Mouse (Mus musculus) left cerebral cortex, adult 9 months (tissue): ENCODE data around the gene Commd1.

Source experiments
- DNase-seq, 2 experiments: peaks; one replicate each; pipeline ENCODE4 v3.0.0; 2022; ENCODE audit warnings: low spot score in 2 of 2

Commd1 gene

GRCm38 (mm10) chr11:22889224-22889623 lies 93.0 kb downstream of the Commd1 start:
- DNase-seq: peak in 1 of 2 experiments; percentile 35

- DNase-seq: no peak
These were observed 95.2 kb downstream of the Commd1 start for GRCm38 (mm10) chr11:22886991-22887390.

- DNase-seq: no peak
These were observed 96.8 kb downstream of the Commd1 start for GRCm38 (mm10) chr11:22885350-22885749.

GRCm38 (mm10) chr11:22883676-22884075 lies 98.5 kb downstream of the Commd1 start:
- DNase-seq: no peak

GRCm38 (mm10) chr11:22882926-22883325 lies 99.3 kb downstream of the Commd1 start:
- DNase-seq: no peak

GRCm38 (mm10) chr11:22880383-22881172 lies 101.6 kb downstream of the Commd1 start:
- DNase-seq: no peak

- DNase-seq: no peak
These were observed 102.5 kb downstream of the Commd1 start for GRCm38 (mm10) chr11:22879645-22880044.

GRCm38 (mm10) chr11:22876680-22877330 lies 105.4 kb downstream of the Commd1 start:
- DNase-seq: no peak

- DNase-seq: no peak
These were observed 106.9 kb downstream of the Commd1 start for GRCm38 (mm10) chr11:22875279-22875678.

GRCm38 (mm10) chr11:22874747-22875146 lies 107.4 kb downstream of the Commd1 start:
- no peak for DNase-seq

- no peak for DNase-seq
These were observed 108.8 kb downstream of the Commd1 start for GRCm38 (mm10) chr11:22873383-22873782.

GRCm38 (mm10) chr11:22872307-22872680 lies 109.9 kb downstream of the Commd1 start:
- DNase-seq: no peak

- DNase-seq: no peak
These were observed 110.4 kb downstream of the Commd1 start for GRCm38 (mm10) chr11:22871628-22872306.

GRCm38 (mm10) chr11:22868582-22868981 lies 113.6 kb downstream of the Commd1 start:
- DNase-seq: no peak

- no peak for DNase-seq
These were observed 114.5 kb downstream of the Commd1 start for GRCm38 (mm10) chr11:22867691-22868090.

GRCm38 (mm10) chr11:22865635-22866246 lies 116.4 kb downstream of the Commd1 start:
- DNase-seq: no peak

- DNase-seq: no peak
These were observed 117.7 kb downstream of the Commd1 start for GRCm38 (mm10) chr11:22864305-22865060.

GRCm38 (mm10) chr11:22863581-22863980 lies 118.6 kb downstream of the Commd1 start:
- no peak for DNase-seq

- no peak for DNase-seq
These were observed 120.9 kb downstream of the Commd1 start for GRCm38 (mm10) chr11:22861315-22861714.

GRCm38 (mm10) chr11:22860335-22861227 lies 121.6 kb downstream of the Commd1 start, which contains the start of gene B3gnt2:
Gene B3gnt2 (minus strand): TSS chr11:22860961.
- DNase-seq: peak in 1 of 2 experiments; percentile 30
